Mouse (Mus musculus) central nervous system, embryonic 18 days (tissue): ENCODE data around the gene Krtap13. TPM values are rescaled to one million over a fixed set of nuclear protein-coding genes. Genes with fewer than 3 reads are reported as not detected.

ENCODE experiments used
- polyA plus RNA-seq: library from polyadenylated mRNA; depleted of rRNA; stranded (reverse); fragments of >200 nt; gene quantifications from 2 replicates; pipeline ENCODE4 v1.2.3, GENCODE M21; 2012; rRNA removed

Krtap13 gene
- polyA plus RNA-seq, result not detected in 2 replicates

DNA sequence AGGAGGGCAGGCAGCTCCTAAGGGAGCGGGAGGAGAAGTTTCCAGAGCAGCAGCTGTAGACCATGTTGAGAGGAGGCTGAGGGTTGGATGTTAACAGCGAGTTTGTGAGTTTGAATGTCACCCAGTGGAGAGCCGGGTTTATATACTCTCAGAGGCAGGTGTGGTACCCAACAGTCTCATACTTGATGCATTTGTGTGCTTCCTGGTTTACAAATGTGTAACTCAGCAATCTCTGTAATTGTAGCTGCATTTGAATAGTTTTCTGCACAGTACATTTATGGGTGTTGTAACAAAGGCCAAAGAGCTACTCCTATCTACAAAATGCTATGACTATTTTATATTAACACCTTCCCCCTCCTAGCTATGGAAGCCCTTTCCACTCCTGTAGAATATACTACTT lies at the start of gene Krtap13:
Krtap13 (minus strand) TSS at position 101 of the 400 bp plus-strand sequence.

DNA sequence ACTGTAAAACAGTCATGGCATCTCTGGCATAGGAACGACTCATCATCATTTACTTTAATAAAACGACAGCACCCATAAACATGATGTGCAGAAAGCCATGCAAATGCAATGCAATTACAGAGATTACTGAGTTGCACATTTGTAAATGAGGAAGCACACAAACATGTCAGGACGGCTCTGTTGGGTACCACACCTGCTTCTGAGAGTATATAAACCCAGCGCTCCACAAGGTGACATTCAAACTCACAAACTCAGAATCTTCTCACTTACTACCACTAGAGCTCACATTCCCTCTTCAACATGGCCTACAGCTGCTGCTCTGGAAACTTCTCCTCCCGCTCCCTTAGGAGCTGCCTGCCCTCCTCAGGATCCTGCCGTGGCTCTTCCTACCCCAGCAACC lies 26.2 kb upstream of the Krtap13 start, which contains the start of gene Gm5965:
Gm5965 (plus strand) TSS at position 301 of the 400 bp plus-strand sequence.

DNA sequence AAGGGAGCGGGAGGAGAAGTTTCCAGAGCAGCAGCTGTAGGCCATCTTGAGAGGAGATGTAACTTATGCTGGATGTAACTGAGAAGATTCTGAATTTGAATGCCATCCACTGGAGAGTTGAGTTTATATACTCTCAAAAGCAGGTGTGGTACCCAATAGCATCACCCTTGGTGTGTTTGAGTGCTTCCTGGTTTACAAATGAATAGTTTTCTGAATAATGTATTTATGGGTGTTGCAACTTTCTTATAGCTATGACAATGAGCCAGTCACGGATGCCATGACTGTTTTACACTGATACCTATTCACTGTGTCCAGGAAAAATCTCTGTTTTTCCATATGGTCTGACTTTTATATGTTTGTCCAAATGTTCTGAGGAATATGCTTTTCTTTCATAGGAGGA lies 22.7 kb upstream of the Krtap13 start, which contains the start of gene 2310057N15Rik:
2310057N15Rik (minus strand) TSS at position 101 of the 400 bp plus-strand sequence.

DNA sequence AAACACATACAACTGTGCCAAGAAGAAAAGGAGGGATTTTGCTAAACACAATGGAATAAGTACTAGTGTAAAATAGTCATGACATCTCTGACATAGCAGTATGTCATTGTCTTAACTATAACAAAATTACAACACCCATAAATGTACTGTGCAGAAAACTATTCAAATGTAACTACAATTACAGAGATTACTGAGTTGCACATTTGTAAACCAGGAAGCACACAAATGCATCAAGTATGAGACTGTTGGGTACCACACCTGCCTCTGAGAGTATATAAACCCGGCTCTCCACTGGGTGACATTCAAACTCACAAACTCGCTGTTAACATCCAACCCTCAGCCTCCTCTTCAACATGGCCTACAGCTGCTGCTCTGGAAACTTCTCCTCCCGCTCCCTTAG lies 7.1 kb upstream of the Krtap13 start, which contains the start of gene 2310034C09Rik:
2310034C09Rik (plus strand) TSS at position 301 of the 400 bp plus-strand sequence.

DNA sequence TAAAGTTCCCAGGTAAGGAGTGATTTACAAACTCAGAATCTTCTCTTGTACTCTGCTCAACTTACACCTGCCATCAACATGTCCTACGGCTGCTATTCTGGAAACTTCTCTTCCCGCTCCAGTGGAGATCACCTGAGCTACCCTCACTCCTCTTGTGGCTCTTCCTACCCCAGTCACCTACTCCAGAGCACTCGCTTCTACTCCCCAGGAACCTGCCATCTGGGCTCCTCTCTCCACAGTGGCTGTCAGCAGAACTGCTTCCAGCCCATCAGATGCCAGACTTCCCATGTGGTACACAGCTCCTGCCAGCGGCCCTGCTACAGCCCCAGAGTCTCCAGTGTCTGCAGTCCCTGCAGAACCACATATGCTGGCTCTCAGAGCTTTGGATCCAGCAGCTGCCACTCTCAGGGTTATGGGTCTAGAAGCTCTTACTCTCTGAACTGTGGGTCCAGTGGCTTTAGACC lies 22.6 kb downstream of the Krtap13 start, which contains the start of gene Krtap13-1:
Krtap13-1 (plus strand) TSS at position 51 of the 464 bp plus-strand sequence.

DNA sequence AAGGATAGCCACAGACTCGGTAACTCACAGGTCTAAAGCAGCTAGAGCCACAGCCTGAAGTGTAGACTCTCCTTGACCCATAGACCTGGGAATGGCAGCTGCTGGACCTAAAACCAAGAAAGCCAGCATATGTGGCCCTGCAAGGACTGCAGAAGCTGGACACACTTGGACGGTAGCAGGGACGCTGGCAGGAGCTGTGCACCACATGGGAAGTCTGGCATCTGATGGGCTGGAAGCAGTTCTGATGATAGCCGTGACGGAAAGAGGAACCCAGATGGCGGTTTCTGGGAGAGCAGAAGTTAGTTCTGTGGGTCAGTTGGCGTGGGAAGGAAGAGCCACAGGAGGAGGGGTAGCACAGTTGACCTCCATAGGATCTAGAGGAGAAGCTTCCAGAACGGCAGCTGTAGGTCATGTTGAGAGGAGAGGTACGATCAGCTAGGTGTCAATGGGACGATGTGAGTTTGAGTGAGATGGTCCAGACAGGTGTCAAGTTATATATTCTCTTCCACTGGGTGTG lies 43.9 kb downstream of the Krtap13 start, which contains the start of gene 2310061N02Rik:
2310061N02Rik (minus strand) TSS at position 467 of the 517 bp plus-strand sequence.

Other genes starting within 250 kb of the Krtap13 start
- gene Cldn17, start 244.7 kb downstream of the Krtap13 start, polyA plus RNA-seq, result 0.04 TPM in 1 of 2 replicates, not detected in the other
- gene Cldn8, start 188.5 kb downstream of the Krtap13 start, polyA plus RNA-seq, result not detected in 2 replicates
- not detected in 2 replicates for gene Krtap24-1, start 139.4 kb downstream of the Krtap13 start, polyA plus RNA-seq
- gene 2310079G19Rik, start 124.0 kb downstream of the Krtap13 start, polyA plus RNA-seq, result not detected in 2 replicates
- gene Krtap26-1, start 103.8 kb downstream of the Krtap13 start, polyA plus RNA-seq, result not detected in 2 replicates
- not detected in 2 replicates for gene Krtap27-1, start 80.0 kb downstream of the Krtap13 start, polyA plus RNA-seq
- gene 2310061N02Rik, start 43.7 kb downstream of the Krtap13 start, polyA plus RNA-seq, result not detected in 2 replicates
- gene Krtap13-1, start 22.8 kb downstream of the Krtap13 start, polyA plus RNA-seq, result not detected in 2 replicates
- not detected in 2 replicates for gene 2310034C09Rik, start 7.2 kb upstream of the Krtap13 start, polyA plus RNA-seq
- gene 2310057N15Rik, start 22.6 kb upstream of the Krtap13 start, polyA plus RNA-seq, result not detected in 2 replicates
- not detected in 2 replicates for gene Gm5965, start 26.3 kb upstream of the Krtap13 start, polyA plus RNA-seq
- not detected in 2 replicates for gene Gm20741, start 60.6 kb upstream of the Krtap13 start, polyA plus RNA-seq
- not detected in 2 replicates for gene Krtap15, start 68.6 kb upstream of the Krtap13 start, polyA plus RNA-seq
- gene Krtap14, start 74.5 kb upstream of the Krtap13 start, polyA plus RNA-seq, result not detected in 2 replicates
- not detected in 2 replicates for gene Krtap19-1, start 117.8 kb upstream of the Krtap13 start, polyA plus RNA-seq
- not detected in 2 replicates for gene Krtap19-2, start 122.6 kb upstream of the Krtap13 start, polyA plus RNA-seq
- not detected in 2 replicates for gene Krtap19-3, start 126.4 kb upstream of the Krtap13 start, polyA plus RNA-seq
- not detected in 2 replicates for gene Krtap19-4, start 133.5 kb upstream of the Krtap13 start, polyA plus RNA-seq
- gene Krtap19-5, start 144.8 kb upstream of the Krtap13 start, polyA plus RNA-seq, result not detected in 2 replicates
- gene Krtap19-9b, start 180.6 kb upstream of the Krtap13 start, polyA plus RNA-seq, result not detected in 2 replicates
- gene Krtap16-3, start 211.2 kb upstream of the Krtap13 start, polyA plus RNA-seq, result not detected in 2 replicates